Mouse (Mus musculus) heart, embryonic 15.5 days (tissue): ENCODE measurements around the gene Scnn1b. TPM values are rescaled to one million over a fixed set of nuclear protein-coding genes. Genes with fewer than 3 reads are reported as not detected.

Experiments used
- polyA plus RNA-seq: library from polyadenylated mRNA; unstranded; fragments of >200 nt; fragmentation: Nextera tagmentation; extraction: Ambion mirVana; gene quantifications from 2 replicates; pipeline ENCODE4 v1.2.1, GENCODE M21; 2015

Scnn1b gene
- polyA plus RNA-seq, 1 experiment from 2014 or later = 0.28 TPM

Other genes with a start within 250 kb of the Scnn1b start
- gene Usp31, start 157.8 kb upstream of the Scnn1b start, polyA plus RNA-seq = 1.3 and 1.4 TPM in 2 replicates
- 0.25 and 0.77 TPM in 2 replicates for gene Scnn1g, start 130.6 kb upstream of the Scnn1b start, polyA plus RNA-seq
- 16.0 and 19.6 TPM in 2 replicates for gene Cog7, start 116.7 kb downstream of the Scnn1b start, polyA plus RNA-seq
- 80.0 and 87.6 TPM in 2 replicates for gene Gga2, start 156.2 kb downstream of the Scnn1b start, polyA plus RNA-seq
- 40.2 and 48.9 TPM in 2 replicates for gene Ubfd1, start 202.1 kb downstream of the Scnn1b start, polyA plus RNA-seq
- gene Ears2, start 202.2 kb downstream of the Scnn1b start, polyA plus RNA-seq = 35.5 and 39.5 TPM in 2 replicates
- gene Ndufab1, start 236.8 kb downstream of the Scnn1b start, polyA plus RNA-seq = 1,227 and 1,553 TPM in 2 replicates